Mouse (Mus musculus): ENCODE measurements at regions not wholly inside any gene's neighbourhood (a gene's known extent, or its start where the extent isn't known, plus 50 kb on each side); places are given as distances from the start of the nearest gene placed in this dataset.

DNA sequence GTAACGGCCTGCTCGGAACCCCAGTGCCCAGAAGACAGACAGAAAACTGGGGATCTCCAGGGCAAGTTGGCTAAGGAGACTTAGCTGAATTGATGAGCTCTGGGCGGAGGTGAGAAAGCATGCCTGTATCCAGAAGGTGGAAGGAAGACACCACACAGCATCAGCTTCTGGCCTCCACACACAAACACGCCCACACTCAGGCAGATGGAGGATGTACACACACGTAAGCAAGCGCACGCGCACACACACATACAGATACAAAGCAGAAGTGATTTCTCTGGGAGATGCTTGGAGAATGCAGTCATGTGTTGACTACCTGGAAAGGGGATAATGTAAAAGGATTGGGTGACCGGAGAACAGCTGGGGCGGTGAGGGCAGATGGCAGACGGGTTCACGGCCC, 171.2 kb upstream of the Jarid2 start:
- Histone ChIP-seq H3K27ac (replicated peaks) (no peak overlapping the region), H3K27me3 (no peaks in the 10 kb centered on the region), H3K9ac (no peak overlapping the region), H3K4me3 (no peak overlapping the region), H3K9me3 (no peaks in the 10 kb centered on the region), H3K4me2 (no peak overlapping the region), H3K4me1 (replicated peaks) (peaks cover 7% of the 10 kb centered on the region; the same call in 1 of the 2 replicates), H3K36me3 (no peaks in the 10 kb centered on the region)
- WGBS, result 90% methylated on average over 12 of the region's 12 CpGs
- ATAC-seq (ENCODE audit: low read depth), result no peak

DNA sequence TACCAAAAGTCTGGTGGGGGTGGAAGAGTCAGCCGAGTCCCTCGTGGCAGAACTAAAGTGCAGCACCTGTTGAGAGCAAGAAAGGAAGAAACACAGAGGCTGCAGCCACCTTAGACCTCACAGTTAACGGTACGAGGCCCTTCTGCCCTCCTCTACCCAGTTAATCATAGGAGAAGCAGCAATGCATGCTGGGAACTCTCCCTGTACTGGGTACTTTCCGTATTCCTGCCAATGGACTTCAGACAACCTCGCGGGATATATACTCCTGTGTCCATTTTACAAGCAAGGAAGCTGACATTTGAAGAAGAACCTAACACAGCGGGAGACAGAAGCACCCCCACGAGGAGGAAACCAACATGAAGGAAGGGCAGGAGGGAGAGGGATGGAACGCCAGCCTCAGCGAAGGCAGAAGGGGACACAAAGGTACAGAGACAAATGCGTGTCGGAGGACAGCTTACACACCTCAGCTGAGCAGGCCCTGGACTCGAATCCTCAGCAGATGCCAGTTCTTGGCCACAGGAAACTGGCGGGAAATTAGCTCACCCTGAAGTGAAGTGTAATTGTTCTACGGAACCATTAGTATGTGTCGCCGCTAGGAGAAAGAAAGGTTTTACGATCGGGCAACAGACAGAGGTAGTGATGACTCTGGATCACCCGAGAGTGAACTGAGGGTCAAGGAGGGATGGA, 170.6 kb upstream of the Jarid2 start:
- no peak overlapping the region for H3K27ac ChIP-seq (replicated peaks)
- H3K9me3 ChIP-seq, result no peaks in the 10 kb centered on the region
- H3K4me1 ChIP-seq (replicated peaks), result peaks cover 7% of the 10 kb centered on the region; the same call in 1 of the 2 replicates
- no peak overlapping the region for H3K4me3 ChIP-seq
- no peaks in the 10 kb centered on the region for H3K27me3 ChIP-seq
- H3K4me2 ChIP-seq, result no peak overlapping the region
- H3K36me3 ChIP-seq, result no peaks in the 10 kb centered on the region
- no peak for ATAC-seq (ENCODE audit: low read depth)
- no peak overlapping the region for H3K9ac ChIP-seq
- WGBS, result 73% methylated on average over 21 of the region's 21 CpGs

DNA sequence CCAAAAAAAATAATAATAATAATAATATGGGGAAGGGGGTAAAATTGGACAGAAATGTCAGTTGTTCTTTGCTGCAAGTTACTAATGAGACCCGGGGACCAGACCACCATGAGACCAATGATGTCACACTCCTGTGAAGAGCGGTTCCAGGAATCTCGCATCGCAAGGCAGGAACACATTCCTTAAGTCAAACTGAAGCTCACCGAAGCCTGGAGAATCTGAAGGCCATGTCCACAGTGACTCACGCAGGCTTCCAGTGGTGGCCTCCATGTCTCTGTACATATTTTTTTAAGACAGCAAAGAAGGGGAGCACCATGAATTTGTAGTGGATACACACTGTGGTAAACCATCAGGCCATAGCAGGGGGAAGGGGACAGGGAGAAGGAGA, 170.1 kb upstream of the Jarid2 start:
- 95% methylated on average over 6 of the region's 6 CpGs for WGBS
- no peak for ATAC-seq (ENCODE audit: low read depth)

DNA sequence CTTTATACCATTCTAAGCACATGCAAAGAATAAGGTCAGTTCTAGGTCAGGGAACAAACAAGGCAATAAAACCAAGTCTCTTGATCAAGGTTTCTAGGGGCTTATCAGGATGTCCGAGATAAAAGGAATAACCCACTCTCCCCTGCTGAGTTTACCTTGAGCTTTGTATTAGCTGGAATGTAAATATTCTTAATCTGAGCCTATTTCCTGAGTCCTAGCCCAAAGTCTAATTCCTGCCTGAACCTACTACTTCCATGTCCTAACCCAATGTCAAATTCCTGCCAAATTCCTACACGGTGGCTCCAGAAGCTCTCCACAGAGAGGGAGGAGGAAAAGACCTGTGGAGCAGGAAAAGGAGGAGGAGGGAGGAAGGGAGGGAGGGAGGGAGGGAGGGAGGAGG, 169.6 kb upstream of the Jarid2 start:
- H3K9ac ChIP-seq, result no peak overlapping the region
- 36% methylated on average over 2 of the region's 2 CpGs for whole genome bisulfite sequencing
- H3K27ac ChIP-seq (replicated peaks), result no peak overlapping the region
- H3K4me2 ChIP-seq, result no peak overlapping the region
- no peaks in the 10 kb centered on the region for H3K27me3 ChIP-seq
- ATAC-seq (ENCODE audit: low read depth), result no peak
- no peaks in the 10 kb centered on the region for H3K36me3 ChIP-seq
- no peaks in the 10 kb centered on the region for H3K9me3 ChIP-seq
- H3K4me3 ChIP-seq, result no peak overlapping the region
- H3K4me1 ChIP-seq (replicated peaks), result peaks cover 7% of the 10 kb centered on the region; the same call in 1 of the 2 replicates

More for the DNA sequence above, 170.1 kb upstream of the Jarid2 start:
- Histone ChIP-seq H3K4me1 (replicated peaks) (peaks cover 7% of the 10 kb centered on the region; the same call in 1 of the 2 replicates), H3K9ac (no peak overlapping the region), H3K27me3 (no peaks in the 10 kb centered on the region), H3K9me3 (no peaks in the 10 kb centered on the region), H3K4me2 (no peak overlapping the region), H3K4me3 (no peak overlapping the region), H3K27ac (replicated peaks) (no peak overlapping the region), H3K36me3 (no peaks in the 10 kb centered on the region)

DNA sequence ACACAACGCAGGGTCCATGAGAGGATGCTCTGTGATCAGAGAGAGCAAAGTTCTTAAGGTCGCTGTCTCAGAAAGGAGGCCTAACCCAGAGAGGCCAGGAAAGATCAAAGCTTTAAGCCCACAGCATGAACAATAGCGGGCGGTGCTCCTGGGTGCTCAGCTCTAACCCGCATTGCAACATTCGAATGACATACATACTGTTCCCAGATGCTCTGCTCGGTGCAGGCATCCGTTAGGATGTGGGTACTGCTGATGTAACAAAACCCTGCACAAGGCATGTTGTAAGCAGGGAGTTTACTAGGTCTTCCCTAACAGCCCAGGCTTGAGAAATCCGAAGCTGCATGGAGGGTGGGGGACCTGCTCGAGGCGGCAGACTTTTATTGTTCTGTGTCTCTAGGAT, 164.6 kb upstream of the Jarid2 start:
- ATAC-seq (ENCODE audit: low read depth), result no peak
- no peaks in the 10 kb centered on the region for H3K36me3 ChIP-seq
- 20% methylated on average over 11 of the region's 11 CpGs for WGBS
- H3K27me3 ChIP-seq, result no peaks in the 10 kb centered on the region
- no peaks in the 10 kb centered on the region for H3K4me1 ChIP-seq (replicated peaks)
- no peak overlapping the region for H3K27ac ChIP-seq (replicated peaks)
- no peak overlapping the region for H3K9ac ChIP-seq
- no peak overlapping the region for H3K4me3 ChIP-seq
- H3K9me3 ChIP-seq, result no peaks in the 10 kb centered on the region
- no peak overlapping the region for H3K4me2 ChIP-seq

DNA sequence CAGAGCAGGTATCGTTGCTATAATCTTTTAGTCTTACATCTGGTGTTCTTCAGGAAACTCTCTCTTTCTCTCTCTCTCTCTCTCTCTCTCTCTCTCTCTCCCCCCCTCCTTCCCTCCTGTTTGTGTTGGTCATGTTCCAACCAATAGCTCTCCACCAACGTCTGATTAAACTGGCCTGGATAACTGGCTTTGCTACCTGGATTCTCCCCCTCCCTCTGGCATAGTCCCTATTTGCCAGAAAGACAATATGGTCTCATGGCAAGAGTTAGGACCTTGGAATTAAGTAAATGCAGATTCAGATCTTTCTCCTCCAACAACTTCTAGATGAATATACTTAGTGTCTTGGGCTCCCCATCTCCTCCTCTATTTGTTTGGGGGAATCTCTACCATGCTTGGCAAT, 161.6 kb upstream of the Jarid2 start:
- Histone ChIP-seq H3K27ac (replicated peaks) (no peak overlapping the region), H3K4me2 (no peak overlapping the region), H3K36me3 (no peaks in the 10 kb centered on the region), H3K27me3 (no peaks in the 10 kb centered on the region), H3K9me3 (no peaks in the 10 kb centered on the region), H3K9ac (no peak overlapping the region), H3K4me1 (replicated peaks) (no peaks in the 10 kb centered on the region), H3K4me3 (no peak overlapping the region)
- 75% methylated on average over 2 of the region's 2 CpGs for WGBS
- no peak for ATAC-seq (ENCODE audit: low read depth)

DNA sequence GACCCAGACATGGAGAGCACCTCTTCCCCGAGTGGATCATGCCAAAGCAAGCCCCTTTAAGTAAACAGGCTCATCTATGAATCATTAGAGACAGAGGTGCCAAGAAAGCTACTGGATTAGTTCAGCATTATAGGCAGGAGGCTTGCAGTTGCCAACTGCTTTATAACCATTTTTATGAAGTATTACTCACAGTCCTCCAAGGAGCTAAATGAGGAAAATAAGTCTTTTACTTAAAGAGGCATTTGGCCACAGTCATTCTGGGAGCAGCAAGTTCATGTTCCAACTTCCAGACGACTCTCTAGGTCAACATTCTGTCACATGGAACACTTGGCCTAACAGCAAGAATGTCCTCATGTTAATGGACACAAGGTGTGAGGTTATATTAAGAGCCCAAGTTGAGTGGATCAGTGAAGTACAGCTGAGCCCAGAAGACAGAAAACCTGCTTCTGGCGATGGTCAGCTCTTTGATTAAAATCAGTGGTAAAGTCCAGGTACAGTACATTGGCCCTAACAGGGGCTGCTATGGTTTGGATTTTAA, 160.0 kb upstream of the Jarid2 start:
- 74% methylated on average over 3 of the region's 3 CpGs for WGBS
- no peak overlapping the region for H3K27ac ChIP-seq (replicated peaks)

DNA sequence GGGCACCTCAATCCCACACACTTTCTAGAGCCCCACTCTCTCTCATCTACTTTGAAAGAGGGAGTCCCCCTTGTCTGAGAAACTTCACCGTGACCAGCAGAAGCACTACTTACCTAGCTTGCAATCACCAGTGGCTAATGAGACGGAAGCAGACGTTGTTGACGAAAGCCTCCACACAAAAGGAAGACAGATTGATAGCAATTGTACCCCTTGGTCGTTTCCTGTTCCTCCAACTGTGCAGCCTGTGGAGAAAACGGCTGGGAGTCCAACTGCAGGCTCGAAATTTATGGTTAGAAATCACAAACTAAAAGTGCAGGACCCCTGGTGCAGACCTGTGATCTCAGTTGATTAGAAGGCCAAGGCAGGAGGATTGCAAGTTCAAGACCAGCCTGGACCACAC, 155.8 kb upstream of the Jarid2 start:
- no peak for ATAC-seq (ENCODE audit: low read depth)
- Histone ChIP-seq H3K27me3 (no peaks in the 10 kb centered on the region), H3K36me3 (no peaks in the 10 kb centered on the region), H3K9me3 (no peaks in the 10 kb centered on the region), H3K4me2 (no peak overlapping the region), H3K4me3 (no peak overlapping the region), H3K4me1 (replicated peaks) (0 out of 2 replicates have a peak, but pooled peaks cover 5% of the 10 kb centered on the region), H3K27ac (replicated peaks) (no peak overlapping the region), H3K9ac (no peak overlapping the region)
- 2% methylated on average over 7 of the region's 7 CpGs for WGBS

More for the DNA sequence above, 160.0 kb upstream of the Jarid2 start:
- no peaks in the 10 kb centered on the region for H3K9me3 ChIP-seq
- H3K4me1 ChIP-seq (replicated peaks), result 0 out of 2 replicates have a peak, but pooled peaks cover 5% of the 10 kb centered on the region
- no peaks in the 10 kb centered on the region for H3K36me3 ChIP-seq
- H3K4me3 ChIP-seq, result no peak overlapping the region
- ATAC-seq (ENCODE audit: low read depth), result no peak
- H3K9ac ChIP-seq, result no peak overlapping the region
- no peak overlapping the region for H3K4me2 ChIP-seq
- no peaks in the 10 kb centered on the region for H3K27me3 ChIP-seq

DNA sequence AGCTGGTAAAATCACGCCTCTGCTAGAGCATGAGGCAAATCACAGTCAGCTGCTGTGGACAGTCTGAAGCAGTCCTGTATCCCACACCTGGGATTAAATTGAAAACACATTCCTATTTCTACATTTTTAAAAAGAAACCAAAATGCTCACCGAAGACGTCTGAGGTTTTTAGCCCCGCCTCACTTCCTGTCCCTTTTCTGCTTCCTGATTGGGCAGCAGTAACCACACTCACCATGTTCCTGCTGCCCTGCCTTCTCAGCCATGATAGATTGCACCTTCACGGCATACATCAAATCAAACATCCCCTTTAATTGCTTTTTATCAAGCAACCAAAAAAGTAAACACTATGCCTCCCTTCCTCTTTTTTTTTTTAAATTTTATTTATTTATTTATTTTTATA, 150.1 kb upstream of the Jarid2 start:
- no peak overlapping the region for H3K4me3 ChIP-seq
- 94% methylated on average over 5 of the region's 5 CpGs for WGBS
- no peaks in the 10 kb centered on the region; the same call in 1 of the 2 replicates for H3K27me3 ChIP-seq
- H3K4me2 ChIP-seq, result no peak overlapping the region
- no peak overlapping the region for H3K27ac ChIP-seq (replicated peaks)
- ATAC-seq (ENCODE audit: low read depth), result no peak
- peaks cover 21% of the 10 kb centered on the region for H3K4me1 ChIP-seq (replicated peaks)
- no peaks in the 10 kb centered on the region for H3K36me3 ChIP-seq
- H3K9me3 ChIP-seq, result 0 out of 2 replicates have a peak, but pooled peaks cover 4% of the 10 kb centered on the region
- H3K9ac ChIP-seq, result no peak overlapping the region

DNA sequence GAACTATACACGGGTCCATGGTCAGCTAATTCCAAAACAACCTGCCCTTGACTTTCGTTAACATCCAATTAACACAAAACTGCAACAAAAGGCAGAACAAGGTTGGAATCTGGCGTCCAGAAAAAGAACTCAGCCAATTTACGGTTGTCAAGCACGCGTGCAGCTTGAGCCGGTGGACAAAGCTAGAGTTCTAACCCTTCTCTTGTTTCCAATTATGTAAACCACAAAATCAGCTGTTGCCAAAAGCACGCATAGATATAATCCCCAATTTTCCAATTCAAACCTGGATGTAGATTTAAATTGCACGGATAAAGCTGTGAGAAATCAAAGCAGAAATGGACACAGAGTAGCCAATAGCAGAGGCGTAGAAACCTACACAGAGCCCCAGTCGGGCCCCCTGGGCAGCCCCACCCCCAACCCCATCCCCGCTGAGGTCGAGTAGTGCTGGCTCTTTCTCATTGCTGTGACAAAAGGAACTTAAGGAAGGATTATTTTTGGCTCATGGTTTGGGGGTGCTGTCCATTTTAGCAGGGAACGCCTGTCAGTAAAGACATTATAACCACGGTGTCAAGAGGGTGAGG, 149.0 kb upstream of the Jarid2 start:
- no peaks in the 10 kb centered on the region; the same call in 1 of the 2 replicates for H3K27me3 ChIP-seq
- 0 out of 2 replicates have a peak, but pooled peaks cover 4% of the 10 kb centered on the region for H3K9me3 ChIP-seq
- H3K9ac ChIP-seq, result no peak overlapping the region
- no peak overlapping the region for H3K4me3 ChIP-seq
- H3K4me1 ChIP-seq (replicated peaks), result peaks cover 25% of the 10 kb centered on the region
- WGBS, result 58% methylated on average over 15 of the region's 15 CpGs
- no peaks in the 10 kb centered on the region for H3K36me3 ChIP-seq
- H3K4me2 ChIP-seq, result no peak overlapping the region
- no peak for ATAC-seq (ENCODE audit: low read depth)
- H3K27ac ChIP-seq (replicated peaks), result no peak overlapping the region

DNA sequence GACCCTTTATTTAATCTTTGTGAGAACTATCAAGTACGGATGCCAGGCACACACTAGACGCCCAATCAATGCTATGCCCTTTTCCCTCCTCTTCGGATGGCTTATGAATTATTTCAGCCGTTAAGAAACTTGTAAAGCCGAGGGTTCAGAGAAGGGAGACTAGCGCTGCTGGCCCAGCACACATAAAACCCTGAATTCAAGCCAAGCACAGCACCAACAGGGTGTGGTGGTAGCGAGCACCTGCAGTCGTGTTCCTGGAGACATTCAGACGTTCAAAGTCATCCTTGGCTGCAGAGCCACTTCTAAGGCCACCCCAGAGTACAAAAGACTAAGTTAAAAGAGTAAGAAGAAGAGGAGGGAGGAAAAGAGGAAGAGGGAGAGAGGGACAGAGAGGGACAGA, 148.5 kb upstream of the Jarid2 start:
- Histone ChIP-seq H3K27me3 (no peaks in the 10 kb centered on the region; the same call in 1 of the 2 replicates), H3K4me3 (no peak overlapping the region), H3K9ac (no peak overlapping the region), H3K4me2 (no peak overlapping the region), H3K36me3 (no peaks in the 10 kb centered on the region), H3K9me3 (0 out of 2 replicates have a peak, but pooled peaks cover 4% of the 10 kb centered on the region), H3K27ac (replicated peaks) (no peak overlapping the region), H3K4me1 (replicated peaks) (peaks cover 25% of the 10 kb centered on the region)
- 44% methylated on average over 9 of the region's 9 CpGs for WGBS
- ATAC-seq (ENCODE audit: low read depth), result no peak

DNA sequence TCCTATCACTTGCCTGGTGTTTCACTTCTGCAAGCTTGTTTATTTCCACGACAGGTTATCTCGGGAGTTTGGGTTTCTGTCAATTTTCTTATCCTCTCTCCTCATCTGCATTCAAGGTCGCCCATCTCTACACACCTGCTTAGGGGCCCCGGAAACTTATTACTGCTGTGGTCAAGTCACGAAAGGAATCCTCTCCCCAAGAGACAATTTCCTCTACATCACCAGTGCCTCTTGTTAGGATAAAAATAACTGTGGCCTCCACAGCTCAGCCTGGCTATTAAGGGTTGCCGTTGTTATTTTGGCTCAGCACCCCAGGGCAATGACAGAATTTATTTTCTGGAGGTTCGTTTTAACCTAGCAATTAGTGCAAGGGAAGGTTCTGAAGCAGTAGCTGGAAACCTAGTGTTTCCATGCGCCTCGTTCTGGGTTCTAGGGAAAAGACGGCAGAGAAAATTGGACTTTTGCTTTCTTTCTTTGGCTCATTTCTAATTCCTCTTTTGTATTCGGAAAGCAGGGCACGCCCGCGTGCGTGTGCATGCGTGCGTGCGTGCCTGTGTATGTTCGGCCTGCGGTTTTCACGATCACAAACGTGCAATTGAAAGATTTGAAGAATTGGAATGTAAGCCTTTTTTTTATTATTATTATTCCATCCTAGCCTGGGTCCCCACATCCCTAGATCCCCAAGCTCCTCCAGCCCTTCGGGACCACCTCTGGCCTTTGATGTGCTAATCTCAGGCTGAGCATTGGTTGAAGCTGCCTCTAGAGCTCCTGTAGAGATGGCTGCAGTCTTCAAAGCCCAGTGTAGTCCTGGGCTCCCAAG, 147.1 kb upstream of the Jarid2 start:
- no peak for ATAC-seq (ENCODE audit: low read depth)
- Histone ChIP-seq H3K9ac (0 out of 2 replicates have a peak overlapping the region, but pooled peaks have one; percentile 13), H3K4me2 (peak overlapping the region; percentile 41), H3K27ac (replicated peaks) (no peak overlapping the region), H3K4me3 (no peak overlapping the region), H3K36me3 (no peaks in the 10 kb centered on the region), H3K4me1 (replicated peaks) (peaks cover 25% of the 10 kb centered on the region), H3K27me3 (no peaks in the 10 kb centered on the region; the same call in 1 of the 2 replicates), H3K9me3 (0 out of 2 replicates have a peak, but pooled peaks cover 4% of the 10 kb centered on the region)
- 20% methylated on average over 23 of the region's 23 CpGs for WGBS
